Mouse (Mus musculus): ENCODE results near the gene Wdr45. TPM values are rescaled to one million over a fixed set of nuclear protein-coding genes. Genes with fewer than 3 reads are reported as not detected.

The Wdr45 gene
- polyA plus RNA-seq, 1 experiment from 2014 or later, result 36.7 TPM

GRCm38 (mm10) chrX:7674284-7675000 is 39.7 kb upstream of the Wdr45 start:
- peak overlapping the region; percentile 39 for H3K4me3 ChIP-seq (replicated peaks; ENCODE audit: low read length)
- H3K36me3 ChIP-seq (ENCODE audit: control insufficient read depth, insufficient read depth, low read length), result no peaks in the 10 kb centered on the region
- H3K4me1 ChIP-seq (ENCODE audit: control insufficient read depth, insufficient read depth, low read length), result peaks cover 5% of the 10 kb centered on the region; the same call in 1 of the 2 replicates
- no peaks in the 10 kb centered on the region for H3K9me3 ChIP-seq (replicated peaks; ENCODE audit: control insufficient read depth, low read length)
- 18% methylated on average over 28 of the region's 28 CpGs for WGBS
- H3K4me2 ChIP-seq (ENCODE audit: low read depth, low read length), result peak overlapping the region; percentile 55
- H3K27me3 ChIP-seq (ENCODE audit: control insufficient read depth, insufficient read depth, low read length), result no peaks in the 10 kb centered on the region
- H3K9ac ChIP-seq (ENCODE audit: low read length), result peak overlapping the region; percentile 61
- peak; percentile 38; the same call in 1 of the 2 replicates for ATAC-seq (ENCODE audit: insufficient read depth, low FRiP score)
- peak overlapping the region; percentile 94 for H3K27ac ChIP-seq (ENCODE audit: low read length)

- 29% methylated on average over 10 of the region's 10 CpGs for WGBS
- Histone ChIP-seq H3K9ac (ENCODE audit: low read length) (peak overlapping the region; percentile 61), H3K27ac (ENCODE audit: low read length) (peak overlapping the region; percentile 94), H3K4me2 (ENCODE audit: low read depth, low read length) (peak overlapping the region; percentile 55), H3K4me3 (replicated peaks; ENCODE audit: low read length) (peak overlapping the region; percentile 39), H3K9me3 (replicated peaks; ENCODE audit: control insufficient read depth, low read length) (no peaks in the 10 kb centered on the region), H3K36me3 (ENCODE audit: control insufficient read depth, insufficient read depth, low read length) (no peaks in the 10 kb centered on the region), H3K27me3 (ENCODE audit: control insufficient read depth, insufficient read depth, low read length) (no peaks in the 10 kb centered on the region), H3K4me1 (ENCODE audit: control insufficient read depth, insufficient read depth, low read length) (peaks cover 5% of the 10 kb centered on the region; the same call in 1 of the 2 replicates)
- no peak for ATAC-seq (ENCODE audit: insufficient read depth, low FRiP score)
These were observed 39.1 kb upstream of the Wdr45 start for GRCm38 (mm10) chrX:7675001-7675380.

DNA sequence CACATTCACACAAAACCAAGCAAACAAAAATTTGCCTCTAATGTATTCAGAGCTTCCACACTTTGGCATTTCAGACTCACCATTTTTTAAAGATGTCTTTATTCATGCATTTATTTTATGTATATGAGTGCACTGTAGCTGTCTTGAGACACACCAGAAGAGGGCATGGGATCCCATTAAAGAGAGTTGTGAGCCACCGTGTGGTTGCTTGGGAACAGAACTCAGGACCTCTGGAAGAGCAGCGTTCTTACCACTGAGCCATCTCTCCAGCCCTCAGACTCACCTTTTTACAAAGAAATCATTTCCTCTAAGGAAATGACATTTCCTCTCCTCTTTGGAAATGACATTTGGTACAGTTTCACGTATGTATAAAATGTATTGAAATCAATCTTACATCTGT is 35.1 kb upstream of the Wdr45 start:
- no peak overlapping the region for H3K4me3 ChIP-seq (replicated peaks; ENCODE audit: low read length)
- 36% methylated on average over 3 of the region's 3 CpGs for WGBS

DNA sequence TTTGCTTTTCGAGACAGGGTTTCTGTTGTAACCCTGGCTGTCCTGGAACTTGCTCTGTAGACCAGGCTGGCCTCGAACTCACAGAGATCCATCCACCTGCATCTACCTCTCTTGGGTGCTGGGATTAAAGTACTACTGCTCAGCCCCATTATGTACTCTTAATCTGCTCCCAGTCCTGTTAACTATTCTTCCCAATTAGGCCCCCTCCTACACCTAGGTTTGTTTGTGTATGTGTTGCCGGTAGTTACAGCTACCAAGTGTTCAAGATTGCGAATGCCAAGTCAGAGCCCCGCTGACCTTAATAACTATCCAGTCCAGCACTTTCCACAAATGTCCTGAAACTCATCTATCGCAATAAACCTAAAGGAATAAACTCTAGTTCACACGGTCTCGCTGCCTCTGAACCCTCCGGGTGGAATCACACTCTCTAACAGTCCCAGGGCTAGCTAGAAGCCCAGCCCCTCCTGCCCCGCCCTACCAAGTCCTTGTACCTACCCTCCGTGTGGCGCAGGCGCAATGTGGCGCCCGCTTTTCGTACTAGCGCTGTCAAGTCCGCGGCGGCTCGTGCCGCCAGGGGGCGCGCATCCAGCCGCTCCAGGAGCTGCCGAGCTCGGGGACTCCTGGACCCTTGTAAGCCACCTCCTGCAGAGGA is 34.6 kb upstream of the Wdr45 start:
- H3K9me3 ChIP-seq (replicated peaks; ENCODE audit: control insufficient read depth, low read length), result no peaks in the 10 kb centered on the region
- 18% methylated on average over 27 of the region's 27 CpGs for WGBS
- H3K4me1 ChIP-seq (ENCODE audit: control insufficient read depth, insufficient read depth, low read length), result peaks cover 2% of the 10 kb centered on the region; the same call in 1 of the 2 replicates
- no peaks in the 10 kb centered on the region for H3K27me3 ChIP-seq (ENCODE audit: control insufficient read depth, insufficient read depth, low read length)
- H3K36me3 ChIP-seq (ENCODE audit: control insufficient read depth, insufficient read depth, low read length), result no peaks in the 10 kb centered on the region
- peak; percentile 92 for ATAC-seq (ENCODE audit: insufficient read depth, low FRiP score)
- no peak overlapping the region for H3K27ac ChIP-seq (ENCODE audit: low read length)
- peak overlapping the region; percentile 55; the same call in 1 of the 2 replicates for H3K9ac ChIP-seq (ENCODE audit: low read length)
- peak overlapping the region; percentile 40 for H3K4me3 ChIP-seq (replicated peaks; ENCODE audit: low read length)
- H3K4me2 ChIP-seq (ENCODE audit: low read depth, low read length), result peak overlapping the region; percentile 58

More for the DNA sequence above, 35.1 kb upstream of the Wdr45 start:
- no peak for ATAC-seq (ENCODE audit: insufficient read depth, low FRiP score)
- H3K27me3 ChIP-seq (ENCODE audit: control insufficient read depth, insufficient read depth, low read length), result no peaks in the 10 kb centered on the region
- no peaks in the 10 kb centered on the region for H3K36me3 ChIP-seq (ENCODE audit: control insufficient read depth, insufficient read depth, low read length)
- H3K9me3 ChIP-seq (replicated peaks; ENCODE audit: control insufficient read depth, low read length), result no peaks in the 10 kb centered on the region
- H3K4me1 ChIP-seq (ENCODE audit: control insufficient read depth, insufficient read depth, low read length), result peaks cover 2% of the 10 kb centered on the region; the same call in 1 of the 2 replicates
- no peak overlapping the region for H3K27ac ChIP-seq (ENCODE audit: low read length)
- no peak overlapping the region for H3K9ac ChIP-seq (ENCODE audit: low read length)
- H3K4me2 ChIP-seq (ENCODE audit: low read depth, low read length), result no peak overlapping the region

DNA sequence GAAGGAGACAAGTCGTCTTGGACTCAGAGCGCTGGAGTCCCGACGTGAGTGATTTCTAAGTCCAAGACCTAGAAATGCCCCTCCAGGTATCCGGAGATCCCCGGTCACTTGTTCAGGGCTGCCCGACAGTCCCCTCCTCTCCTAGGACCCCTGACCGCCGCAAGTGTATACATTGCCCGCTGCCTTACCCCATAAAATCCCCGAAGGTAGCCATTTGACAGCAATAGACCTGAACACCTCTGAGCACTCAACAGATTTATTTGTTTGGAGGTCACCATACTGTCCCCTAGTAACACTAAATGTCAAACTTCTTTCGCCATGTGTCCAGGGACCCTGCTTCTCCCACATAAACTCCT is 34.1 kb upstream of the Wdr45 start:
- WGBS, result 23% methylated on average over 12 of the region's 12 CpGs
- peak; percentile 34; the same call in 1 of the 2 replicates for ATAC-seq (ENCODE audit: insufficient read depth, low FRiP score)
- H3K27me3 ChIP-seq (ENCODE audit: control insufficient read depth, insufficient read depth, low read length), result no peaks in the 10 kb centered on the region
- peak overlapping the region; percentile 55; the same call in 1 of the 2 replicates for H3K9ac ChIP-seq (ENCODE audit: low read length)
- H3K4me1 ChIP-seq (ENCODE audit: control insufficient read depth, insufficient read depth, low read length), result no peaks in the 10 kb centered on the region
- H3K36me3 ChIP-seq (ENCODE audit: control insufficient read depth, insufficient read depth, low read length), result no peaks in the 10 kb centered on the region
- peak overlapping the region; percentile 40 for H3K4me3 ChIP-seq (replicated peaks; ENCODE audit: low read length)
- peak overlapping the region; percentile 58 for H3K4me2 ChIP-seq (ENCODE audit: low read depth, low read length)
- no peak overlapping the region for H3K27ac ChIP-seq (ENCODE audit: low read length)
- H3K9me3 ChIP-seq (replicated peaks; ENCODE audit: control insufficient read depth, low read length), result no peaks in the 10 kb centered on the region

DNA sequence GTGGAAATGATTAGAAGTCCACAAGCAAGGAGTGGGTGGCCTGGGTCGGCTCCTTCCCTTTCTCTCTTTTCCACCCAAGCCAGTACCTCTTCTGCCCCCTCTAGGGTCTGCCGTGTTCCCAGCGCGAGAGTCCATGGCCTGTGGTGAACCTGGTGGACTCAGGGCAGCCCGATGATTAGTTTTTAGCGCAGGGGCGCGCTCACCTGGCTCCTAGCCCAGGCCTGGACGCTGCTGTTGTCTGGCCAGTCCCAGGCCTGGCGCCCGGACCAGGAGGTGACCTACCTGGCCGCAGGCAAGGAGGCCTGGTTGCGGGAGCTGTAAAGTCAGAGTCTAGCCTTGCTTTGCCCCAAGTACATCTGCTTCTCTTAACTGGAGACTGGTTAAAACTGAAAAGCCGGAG is 33.3 kb upstream of the Wdr45 start, which contains the start of gene Magix:
TSS of gene Magix (minus strand) at position 388 of the 400 bp plus-strand sequence.
- Histone ChIP-seq H3K4me3 (replicated peaks; ENCODE audit: low read length) (peak within 1 kb of the TSS; percentile 40), H3K4me1 (ENCODE audit: control insufficient read depth, insufficient read depth, low read length) (no peaks in the 10 kb centered on the region), H3K36me3 (ENCODE audit: control insufficient read depth, insufficient read depth, low read length) (no peaks in the 10 kb centered on the region), H3K4me2 (ENCODE audit: low read depth, low read length) (peak within 1 kb of the TSS; percentile 58), H3K9ac (ENCODE audit: low read length) (peak within 1 kb of the TSS; percentile 55; the same call in 1 of the 2 replicates), H3K9me3 (replicated peaks; ENCODE audit: control insufficient read depth, low read length) (no peaks in the 10 kb centered on the region), H3K27me3 (ENCODE audit: control insufficient read depth, insufficient read depth, low read length) (no peaks in the 10 kb centered on the region), H3K27ac (ENCODE audit: low read length) (no peak within 1 kb of the TSS)
- ATAC-seq (ENCODE audit: insufficient read depth, low FRiP score), result no peak
- 66% methylated on average over 14 of the region's 14 CpGs for WGBS

- H3K4me1 ChIP-seq (ENCODE audit: control insufficient read depth, insufficient read depth, low read length), result no peaks in the 10 kb centered on the region
- H3K4me3 ChIP-seq (replicated peaks; ENCODE audit: low read length), result no peak overlapping the region
- H3K9me3 ChIP-seq (replicated peaks; ENCODE audit: control insufficient read depth, low read length), result no peaks in the 10 kb centered on the region
- no peak overlapping the region for H3K4me2 ChIP-seq (ENCODE audit: low read depth, low read length)
- H3K36me3 ChIP-seq (ENCODE audit: control insufficient read depth, insufficient read depth, low read length), result no peaks in the 10 kb centered on the region
- WGBS, result 85% methylated on average over 2 of the region's 2 CpGs
- no peak overlapping the region for H3K9ac ChIP-seq (ENCODE audit: low read length)
- no peaks in the 10 kb centered on the region for H3K27me3 ChIP-seq (ENCODE audit: control insufficient read depth, insufficient read depth, low read length)
- no peak overlapping the region for H3K27ac ChIP-seq (ENCODE audit: low read length)
- ATAC-seq (ENCODE audit: insufficient read depth, low FRiP score), result no peak
These were observed 25.8 kb upstream of the Wdr45 start for GRCm38 (mm10) chrX:7688321-7688720.

DNA sequence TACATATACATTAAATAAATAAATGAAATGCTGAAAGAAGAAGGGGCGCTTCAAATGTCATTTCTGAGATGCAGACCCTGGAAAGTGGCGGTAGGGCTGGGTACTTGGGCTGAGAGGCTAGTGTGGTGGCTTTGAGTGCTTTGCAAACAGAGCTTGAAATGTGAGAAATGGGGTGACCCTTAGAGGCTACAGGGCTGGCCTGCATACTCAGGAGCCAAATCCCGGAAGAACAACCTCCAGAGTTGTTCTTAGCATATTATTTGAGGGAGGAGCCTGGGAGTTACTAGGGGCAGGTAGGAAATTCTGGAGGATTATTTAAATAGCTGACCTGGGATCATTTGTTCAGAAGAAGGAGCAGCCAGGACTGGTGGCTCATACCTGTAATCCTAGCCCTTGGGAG is 23.6 kb upstream of the Wdr45 start:
- ATAC-seq (ENCODE audit: insufficient read depth, low FRiP score), result no peak
- H3K9ac ChIP-seq (ENCODE audit: low read length), result no peak overlapping the region
- no peaks in the 10 kb centered on the region for H3K4me1 ChIP-seq (ENCODE audit: control insufficient read depth, insufficient read depth, low read length)
- H3K4me3 ChIP-seq (replicated peaks; ENCODE audit: low read length), result no peak overlapping the region
- no peaks in the 10 kb centered on the region for H3K36me3 ChIP-seq (ENCODE audit: control insufficient read depth, insufficient read depth, low read length)
- H3K4me2 ChIP-seq (ENCODE audit: low read depth, low read length), result no peak overlapping the region
- WGBS, result 64% methylated on average over 3 of the region's 3 CpGs
- no peaks in the 10 kb centered on the region for H3K9me3 ChIP-seq (replicated peaks; ENCODE audit: control insufficient read depth, low read length)
- no peak overlapping the region for H3K27ac ChIP-seq (ENCODE audit: low read length)
- H3K27me3 ChIP-seq (ENCODE audit: control insufficient read depth, insufficient read depth, low read length), result no peaks in the 10 kb centered on the region

DNA sequence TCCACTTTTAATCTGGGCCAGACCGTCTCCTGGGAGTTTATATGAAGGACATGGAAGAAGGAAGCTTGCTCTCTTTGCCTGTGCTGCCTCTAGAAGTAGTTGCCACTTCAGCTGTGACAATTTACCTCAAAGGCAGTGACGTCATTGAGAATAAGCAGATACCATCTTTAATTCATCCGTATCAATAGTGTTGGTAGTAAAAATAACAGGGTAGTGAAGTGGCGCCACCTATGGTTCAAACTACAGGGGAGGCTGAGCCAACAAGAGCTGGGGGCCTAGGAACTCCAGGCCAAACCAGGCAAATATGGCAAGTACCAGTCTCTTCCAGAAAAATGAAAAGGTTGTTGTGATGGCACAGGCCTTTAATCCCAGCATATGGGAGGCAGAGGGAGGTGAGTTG is 21.3 kb upstream of the Wdr45 start:
- Histone ChIP-seq H3K9ac (ENCODE audit: low read length) (no peak overlapping the region), H3K4me1 (ENCODE audit: control insufficient read depth, insufficient read depth, low read length) (no peaks in the 10 kb centered on the region), H3K36me3 (ENCODE audit: control insufficient read depth, insufficient read depth, low read length) (no peaks in the 10 kb centered on the region), H3K9me3 (replicated peaks; ENCODE audit: control insufficient read depth, low read length) (no peaks in the 10 kb centered on the region), H3K4me3 (replicated peaks; ENCODE audit: low read length) (no peak overlapping the region), H3K27ac (ENCODE audit: low read length) (no peak overlapping the region), H3K4me2 (ENCODE audit: low read depth, low read length) (no peak overlapping the region), H3K27me3 (ENCODE audit: control insufficient read depth, insufficient read depth, low read length) (no peaks in the 10 kb centered on the region)
- 31% methylated on average over 4 of the region's 4 CpGs for WGBS
- no peak for ATAC-seq (ENCODE audit: insufficient read depth, low FRiP score)
